Mouse (Mus musculus) G1E (cell line): Measurements from ENCODE around the gene Ahcy. TPM values are rescaled to one million over a fixed set of nuclear protein-coding genes. Genes with fewer than 3 reads are reported as not detected.

Source experiments
- ATAC-seq: 2 replicates; pipeline ENCODE4 v1.8.0; 2016; ENCODE audit warnings: mild to moderate bottlenecking; ENCODE audit not compliant: insufficient number of reproducible peaks, poor library complexity, low FRiP score, severe bottlenecking; ENCODE audit errors: extremely low read depth
- DNase-seq: peaks from one replicate; pipeline ENCODE4 v3.0.0; 2012; ENCODE audit warnings: low spot score
- H3K27me3 ChIP-seq: 2 replicates; pipeline ENCODE4 v1.6.1; 2012; ENCODE audit warnings: mild to moderate bottlenecking, low read length, inconsistent platforms; ENCODE audit not compliant: insufficient read depth
- H3K36me3 ChIP-seq: replicated peaks from 2 replicates; pipeline ENCODE3; 2012; ENCODE audit warnings: mild to moderate bottlenecking, inconsistent platforms
- H3K4me1 ChIP-seq: 2 replicates; pipeline ENCODE4 v1.6.1; 2012; ENCODE audit warnings: low read depth, low read length, inconsistent platforms, mixed read lengths; ENCODE audit not compliant: insufficient read depth
- H3K4me3 ChIP-seq: 2 replicates; pipeline ENCODE4 v1.5.1; 2012; ENCODE audit warnings: low read depth, mild to moderate bottlenecking, inconsistent platforms, low read length, moderate library complexity, mixed read lengths
- H3K9me3 ChIP-seq: replicated peaks from 2 replicates; pipeline ENCODE4 v1.6.1; 2012; ENCODE audit warnings: inconsistent platforms
- CTCF ChIP-seq: IDR thresholded peaks from 2 replicates; pipeline ENCODE4 v1.5.1; 2012; ENCODE audit warnings: low read depth, low read length, inconsistent platforms, mixed read lengths
- GATA1 ChIP-seq: IDR thresholded peaks from 2 replicates; pipeline ENCODE4 v1.6.1; 2012; ENCODE audit warnings: borderline replicate concordance, low read length, inconsistent platforms, mixed read lengths
- GATA2 ChIP-seq: IDR thresholded peaks from 2 replicates; pipeline ENCODE4 v1.6.1; 2012; ENCODE audit warnings: low read depth, low read length, inconsistent platforms, borderline replicate concordance
- POLR2AphosphoS5 ChIP-seq: IDR thresholded peaks from 2 replicates; pipeline ENCODE4 v1.6.1; 2012; ENCODE audit warnings: low read depth, low read length, inconsistent platforms; ENCODE audit not compliant: insufficient replicate concordance
- TAL1 ChIP-seq: conservative IDR thresholded peaks from 2 replicates; pipeline ENCODE4 v1.6.1; 2012; ENCODE audit warnings: low read depth, low read length, inconsistent platforms, mixed read lengths
- polyA plus RNA-seq: library from polyadenylated mRNA; stranded (reverse); fragments of >175 nt; gene quantifications from 2 replicates; pipeline ENCODE4 v1.2.3, GENCODE M21; 2012
- total RNA-seq, 2 experiments: library from RNA; stranded (forward) in 1 of 2; stranded (reverse) in 1 of 2; fragments of 200-1000 nt in 1 of 2; fragments of >200 nt in 1 of 2; fragmentation: Nextera tagmentation in 1 of 2; gene quantifications; 2 replicates each; pipeline ENCODE4 v1.2.3; 2014 to 2017

The Ahcy gene
- total and polyA plus RNA-seq, 3 experiments, result 13.7 to 86.1 (median 31.8) TPM

DNA sequence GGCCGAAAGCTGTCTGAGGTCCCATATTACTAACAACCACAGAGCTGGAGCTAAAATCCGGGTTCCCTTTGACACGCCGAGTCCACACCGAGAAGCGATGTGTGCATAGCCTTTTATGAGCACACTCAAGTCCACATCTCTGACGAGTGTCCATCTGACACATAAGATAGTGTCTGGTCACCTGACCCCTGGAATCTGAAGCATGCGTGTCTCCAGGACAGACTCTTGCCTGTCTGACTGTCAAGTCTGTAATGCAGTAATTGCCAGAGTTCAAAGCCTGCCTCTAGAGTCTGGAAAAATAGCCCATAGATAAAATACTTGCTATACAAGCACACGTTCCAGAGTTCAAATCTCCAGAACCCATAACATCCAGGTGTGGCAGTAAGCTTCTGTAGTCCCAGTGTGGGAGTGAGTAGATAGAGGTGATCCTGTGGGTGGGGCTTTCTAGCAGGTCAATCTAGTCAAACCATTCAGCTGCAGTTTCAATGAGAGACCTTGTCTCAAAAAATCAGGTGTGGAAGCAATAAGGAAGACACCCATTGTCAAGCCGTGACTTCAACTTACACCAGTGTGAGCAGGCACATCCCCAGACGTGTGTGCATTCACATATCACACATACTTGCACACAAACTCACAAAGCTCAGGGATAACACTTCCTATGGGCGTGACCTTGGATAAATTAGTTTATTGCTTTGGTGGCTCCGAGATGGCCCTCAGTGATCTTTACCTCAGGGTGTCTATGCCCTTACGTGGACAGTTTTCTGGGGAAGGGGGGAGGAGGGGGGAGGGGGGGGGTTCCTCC lies 25.9 kb upstream of the Ahcy start:
- H3K4me1 ChIP-seq, result peaks cover 2% of the 10 kb centered on the region; the same call in 1 of the 2 replicates
- no peak for TF ChIP-seq GATA2
- TF ChIP-seq GATA1, result no peak
- no peak for TF ChIP-seq CTCF
- TF ChIP-seq TAL1, result no peak
- TF ChIP-seq POLR2AphosphoS5, result no peak
- no peaks in the 10 kb centered on the region for H3K36me3 ChIP-seq
- no peaks in the 10 kb centered on the region for H3K9me3 ChIP-seq
- ATAC-seq (no peak), DNase-seq (no peak)
- no peak overlapping the region for H3K4me3 ChIP-seq
- peaks cover 5% of the 10 kb centered on the region for H3K27me3 ChIP-seq

DNA sequence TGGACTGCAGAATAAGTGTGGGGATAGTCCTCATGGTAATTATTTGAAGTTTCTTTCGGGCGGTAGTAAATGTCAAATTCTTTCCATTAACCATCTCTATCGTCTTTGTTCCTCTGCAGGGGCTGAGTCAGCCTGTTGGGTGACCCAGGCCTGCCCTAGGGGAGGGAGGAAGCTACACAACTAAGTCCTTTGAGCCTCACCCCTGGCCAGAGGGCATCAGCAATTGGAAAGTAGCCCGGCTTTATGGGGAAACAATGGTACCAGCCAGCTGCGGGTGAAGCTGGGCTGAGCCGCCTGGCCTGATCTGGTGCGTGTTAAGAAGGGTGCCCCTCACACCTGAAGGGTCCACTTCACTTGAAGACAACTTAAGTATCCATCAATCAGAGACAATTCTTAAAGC lies 25.1 kb upstream of the Ahcy start:
- ATAC-seq (no peak), DNase-seq (no peak)
- peaks cover 2% of the 10 kb centered on the region; the same call in 1 of the 2 replicates for H3K4me1 ChIP-seq
- H3K36me3 ChIP-seq, result no peaks in the 10 kb centered on the region
- H3K9me3 ChIP-seq, result no peaks in the 10 kb centered on the region
- no peak for TF ChIP-seq GATA1
- TF ChIP-seq CTCF, result no peak
- no peak for TF ChIP-seq TAL1
- no peak for TF ChIP-seq POLR2AphosphoS5
- no peak for TF ChIP-seq GATA2
- peaks cover 5% of the 10 kb centered on the region for H3K27me3 ChIP-seq
- no peak overlapping the region for H3K4me3 ChIP-seq

- ATAC-seq (no peak), DNase-seq (no peak)
- Histone ChIP-seq H3K4me1 (peaks cover 2% of the 10 kb centered on the region; the same call in 1 of the 2 replicates), H3K27me3 (peaks cover 5% of the 10 kb centered on the region), H3K9me3 (no peaks in the 10 kb centered on the region), H3K4me3 (no peak overlapping the region), H3K36me3 (no peaks in the 10 kb centered on the region)
- TF ChIP-seq TAL1 (no peak), CTCF (no peak), GATA2 (no peak)
These were observed 24.6 kb upstream of the Ahcy start for GRCm38 (mm10) chr2:155098720-155099380.

DNA sequence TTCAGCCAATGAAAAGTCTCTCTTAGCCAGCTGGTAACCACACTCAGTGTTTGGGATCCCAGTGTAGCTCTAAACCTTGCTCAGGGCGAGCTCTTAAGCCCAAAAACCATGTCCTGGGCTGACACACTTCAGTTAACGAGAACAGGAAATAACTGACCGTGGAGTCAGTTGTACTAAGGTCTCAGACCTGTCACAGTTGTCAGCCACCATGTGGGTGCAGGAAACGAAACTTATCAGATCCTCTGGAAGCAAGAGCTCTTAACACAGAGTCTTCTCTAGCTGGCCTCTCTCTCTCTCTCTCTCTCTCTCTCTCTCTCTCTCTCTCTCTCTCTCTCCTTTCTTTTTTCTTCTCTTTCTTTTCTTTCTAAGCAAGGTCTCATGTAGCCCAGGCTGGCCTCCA lies 19.1 kb upstream of the Ahcy start:
- H3K27me3 ChIP-seq, result peaks cover 14% of the 10 kb centered on the region; the same call in 1 of the 2 replicates
- no peaks in the 10 kb centered on the region for H3K9me3 ChIP-seq
- no peak for TF ChIP-seq CTCF
- no peak for TF ChIP-seq TAL1
- TF ChIP-seq GATA1, result no peak
- TF ChIP-seq POLR2AphosphoS5, result no peak
- TF ChIP-seq GATA2, result no peak
- no peaks in the 10 kb centered on the region for H3K36me3 ChIP-seq
- DNase-seq (no peak), ATAC-seq (no peak)
- H3K4me1 ChIP-seq, result 0 out of 2 replicates have a peak, but pooled peaks cover 3% of the 10 kb centered on the region
- no peak overlapping the region for H3K4me3 ChIP-seq

- TF ChIP-seq GATA1, result no peak
- no peak for TF ChIP-seq CTCF
- no peak for TF ChIP-seq GATA2
- no peak for TF ChIP-seq POLR2AphosphoS5
- TF ChIP-seq TAL1, result no peak
These were observed 17.4 kb upstream of the Ahcy start for GRCm38 (mm10) chr2:155091743-155092075.

More at GRCm38 (mm10) chr2:155091743-155092075, 17.4 kb upstream of the Ahcy start:
- Histone ChIP-seq H3K9me3 (no peaks in the 10 kb centered on the region), H3K4me1 (0 out of 2 replicates have a peak, but pooled peaks cover 3% of the 10 kb centered on the region), H3K4me3 (no peak overlapping the region), H3K36me3 (no peaks in the 10 kb centered on the region), H3K27me3 (peaks cover 21% of the 10 kb centered on the region)
- ATAC-seq (no peak), DNase-seq (no peak)
